Mouse (Mus musculus): ENCODE measurements around the gene Fgfr1op2.
A peak's percentile ranks its signal among the peaks of the same experiment; 100 is the strongest.

Gene Fgfr1op2

DNA sequence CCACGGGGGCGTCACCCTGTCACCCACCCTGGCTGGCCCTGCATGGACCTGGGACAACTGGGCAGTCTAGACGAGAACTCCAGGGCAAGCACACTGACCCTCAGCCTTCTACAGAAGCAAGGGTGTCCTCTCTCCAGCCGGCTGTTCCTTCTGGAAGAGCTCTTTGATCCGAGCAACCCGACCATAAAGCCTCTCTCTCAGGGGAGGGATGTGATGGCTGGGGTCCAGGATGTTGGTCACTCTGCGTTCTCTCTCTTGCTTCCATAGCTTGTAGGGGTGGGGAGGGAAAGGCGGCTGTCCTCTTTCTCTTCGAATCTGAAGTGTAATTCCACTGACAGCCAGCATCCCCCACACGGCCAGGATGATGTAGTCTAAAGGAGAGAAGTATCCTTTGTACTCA is 26.6 kb downstream of the Fgfr1op2 start:
- no peak for DNase-seq

- DNase-seq = no peak
Observed at GRCm38 (mm10) chr6:146611385-146611784, 34.4 kb downstream of the Fgfr1op2 start.

- no peak for DNase-seq
Observed at GRCm38 (mm10) chr6:146611897-146612296, 34.9 kb downstream of the Fgfr1op2 start.

DNA sequence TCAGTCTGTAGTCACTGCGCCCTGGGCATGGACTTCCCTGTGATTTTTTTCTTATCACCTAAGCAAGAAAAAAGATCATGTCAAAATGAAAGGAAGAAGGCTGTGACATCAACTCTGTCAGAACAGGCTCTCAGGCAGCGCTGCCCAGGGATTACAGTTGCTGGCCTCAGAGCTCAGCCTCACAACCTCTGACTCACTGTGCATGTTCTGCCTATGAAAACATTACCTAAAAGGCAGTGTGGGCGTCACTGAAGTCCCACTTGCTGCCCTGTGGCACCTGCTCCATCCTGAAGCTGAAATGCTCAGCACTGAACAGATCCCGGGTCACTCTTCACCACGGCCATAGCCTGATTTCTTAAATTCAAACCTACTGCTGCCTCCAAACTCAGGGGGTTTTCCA is 35.7 kb downstream of the Fgfr1op2 start:
- DNase-seq = no peak

DNA sequence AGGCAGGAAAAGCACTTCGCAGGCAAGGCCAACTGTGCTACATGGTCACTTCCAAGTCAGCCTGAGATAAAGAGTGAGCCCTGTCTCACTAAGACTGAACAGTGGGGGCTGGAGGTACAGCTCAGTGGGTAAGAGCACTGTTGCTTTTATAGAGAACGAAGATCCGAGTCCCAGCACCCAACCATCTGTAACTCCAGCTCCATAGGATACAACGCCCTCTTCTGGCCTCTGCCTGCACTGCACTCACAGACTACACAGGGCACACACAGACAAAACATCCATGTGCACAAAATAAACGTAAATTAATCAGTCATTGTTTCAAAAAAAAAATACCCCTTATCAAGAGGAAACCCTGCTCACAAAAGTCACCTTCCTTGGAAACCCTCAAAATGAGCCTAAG is 36.9 kb downstream of the Fgfr1op2 start:
- no peak for DNase-seq

DNA sequence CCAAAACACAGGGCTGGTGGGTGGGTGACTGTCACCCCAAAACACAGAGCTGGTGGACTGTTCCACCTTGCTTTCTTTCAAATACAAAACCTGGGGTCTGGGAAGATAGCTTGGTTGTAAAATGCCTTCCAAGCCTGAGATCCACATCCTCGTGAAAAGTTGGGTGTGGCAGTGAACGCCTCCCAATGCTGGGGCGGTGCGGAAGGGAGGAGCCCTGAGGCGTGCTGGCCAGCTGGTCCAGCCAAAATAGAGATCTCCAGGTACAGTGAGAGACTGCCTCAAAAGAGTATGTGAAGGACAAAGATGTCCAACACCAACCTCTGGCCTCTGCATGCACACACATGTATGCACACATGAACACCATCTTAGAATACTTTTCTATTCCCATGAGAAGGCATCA is 37.5 kb downstream of the Fgfr1op2 start:
- no peak for DNase-seq

- no peak for DNase-seq
Observed at GRCm38 (mm10) chr6:146615891-146616290, 38.9 kb downstream of the Fgfr1op2 start.

GRCm38 (mm10) chr6:146616670-146617069 is 39.7 kb downstream of the Fgfr1op2 start:
- DNase-seq = no peak

GRCm38 (mm10) chr6:146628123-146628522 is 51.1 kb downstream of the Fgfr1op2 start:
- DNase-seq = no peak

GRCm38 (mm10) chr6:146629781-146630756 is 53.1 kb downstream of the Fgfr1op2 start:
- DNase-seq = no peak

- DNase-seq = no peak
Observed at GRCm38 (mm10) chr6:146630961-146631360, 54.0 kb downstream of the Fgfr1op2 start.

DNA sequence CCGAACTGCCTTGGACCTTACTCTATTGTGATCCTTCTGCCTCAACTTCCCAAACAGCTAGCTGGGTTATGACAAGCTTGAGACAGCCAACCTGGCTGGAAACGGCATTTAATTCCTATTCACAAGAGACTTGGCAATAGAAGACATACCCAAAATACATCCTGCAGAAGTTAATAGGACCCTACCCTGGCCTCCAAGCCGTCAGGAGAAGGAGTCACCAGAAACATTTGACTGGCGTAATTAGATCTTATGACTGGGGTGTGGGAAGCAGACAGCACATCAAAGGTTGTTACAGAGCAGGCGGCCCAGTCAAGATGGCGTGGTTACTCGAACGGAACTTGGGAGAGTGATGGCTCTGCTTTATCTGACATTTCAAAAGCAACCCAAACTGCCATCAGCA is 54.8 kb downstream of the Fgfr1op2 start:
- DNase-seq = no peak

DNA sequence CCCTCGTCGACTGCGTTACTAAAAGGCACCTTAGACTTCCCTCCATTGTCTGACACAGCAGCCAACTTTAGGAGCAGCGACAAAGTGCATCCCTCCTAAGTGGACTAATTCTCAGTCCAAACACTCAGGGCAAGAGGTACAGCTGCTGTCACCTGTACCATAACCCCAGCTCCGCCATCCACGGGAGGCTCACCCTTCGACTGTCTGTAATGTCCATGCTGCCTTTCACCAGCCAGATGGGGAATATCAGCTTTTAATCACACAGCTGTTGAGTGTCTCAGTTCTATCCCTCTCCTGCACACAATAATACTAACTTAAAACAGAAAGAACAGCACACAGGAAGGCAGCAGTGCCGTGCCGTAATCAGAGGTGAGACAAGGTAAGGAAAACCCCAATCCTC is 55.4 kb downstream of the Fgfr1op2 start:
- no peak for DNase-seq

- DNase-seq = peak; percentile 16
Observed at GRCm38 (mm10) chr6:146633097-146633496, 56.1 kb downstream of the Fgfr1op2 start.

GRCm38 (mm10) chr6:146633629-146634014 is 56.6 kb downstream of the Fgfr1op2 start:
- DNase-seq = no peak

DNA sequence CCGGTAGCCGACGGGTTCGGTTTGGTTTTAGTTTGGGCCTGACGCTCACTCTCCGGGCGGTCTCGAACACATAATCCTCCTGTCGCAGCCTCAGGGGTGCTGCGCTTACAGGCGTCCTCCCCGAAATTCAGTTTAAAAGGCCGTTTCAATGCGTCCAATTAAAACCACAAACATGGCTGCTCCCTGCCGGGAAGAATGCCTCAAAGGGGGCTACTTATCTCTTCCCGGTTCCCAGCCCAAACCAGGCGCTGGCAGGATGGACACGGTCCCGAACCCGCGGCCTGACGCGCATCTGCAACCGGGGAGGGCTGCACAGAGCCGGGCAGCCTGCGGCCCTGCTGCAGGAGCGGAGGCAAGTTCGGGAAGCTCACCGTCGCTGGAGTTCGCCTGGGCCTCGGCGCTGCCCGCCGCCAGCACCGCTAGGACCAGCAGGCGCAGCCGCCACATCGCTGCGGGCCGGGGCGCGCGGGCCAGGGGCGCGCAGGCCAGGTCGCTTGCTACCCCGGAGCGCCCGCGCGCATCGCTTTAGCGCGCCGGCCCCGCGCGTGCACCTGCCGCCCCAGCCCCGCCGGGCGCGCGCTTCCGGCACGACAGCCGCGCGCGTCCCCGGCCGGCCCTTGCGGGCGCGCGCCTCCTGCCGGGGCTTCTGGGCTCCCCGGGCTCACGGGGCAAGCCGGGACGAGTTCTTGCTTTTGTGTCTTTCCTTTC is 57.2 kb downstream of the Fgfr1op2 start:
- DNase-seq = peak; percentile 81

DNA sequence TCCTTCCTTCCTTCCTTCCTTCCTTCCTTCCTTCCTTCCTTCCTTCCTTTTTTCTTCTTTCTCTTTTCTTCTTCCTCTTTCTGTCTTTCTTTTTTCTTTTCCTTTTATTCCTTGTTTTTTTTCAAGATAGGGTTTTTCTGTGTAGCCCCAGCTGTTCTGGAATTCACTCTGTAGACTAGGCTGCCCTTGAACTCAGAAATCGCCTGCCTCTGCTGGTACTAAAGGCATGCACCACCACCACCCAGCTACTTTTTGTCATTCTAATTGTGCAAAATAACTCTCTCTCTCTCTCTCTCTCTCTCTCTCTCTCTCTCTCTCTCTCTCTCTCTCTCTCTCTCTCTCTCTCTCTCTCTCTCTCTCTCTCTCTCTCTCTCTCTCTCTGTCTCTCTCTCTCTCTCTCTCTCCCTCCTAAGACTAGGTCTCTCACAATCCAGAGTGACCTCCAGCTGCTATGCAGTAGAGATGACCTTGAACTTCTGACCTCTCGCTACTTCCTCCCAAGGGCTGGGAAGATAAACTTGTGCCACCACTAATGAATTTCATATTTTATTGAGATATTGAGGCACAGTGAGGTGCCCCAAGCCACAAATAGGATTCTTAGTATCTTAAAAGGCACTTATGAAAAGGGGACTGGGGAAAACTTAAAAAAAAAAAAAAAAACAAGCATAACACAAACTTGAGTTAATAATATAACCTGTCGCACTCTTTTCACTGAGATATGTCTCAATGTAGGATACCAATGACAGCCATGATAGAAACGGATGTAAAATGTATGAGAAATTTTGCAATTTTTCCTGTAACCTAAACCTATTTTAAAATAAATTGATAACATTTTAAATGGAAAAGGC is 58.0 kb downstream of the Fgfr1op2 start:
- no peak for DNase-seq

- DNase-seq = no peak
Observed at GRCm38 (mm10) chr6:146636482-146636881, 59.5 kb downstream of the Fgfr1op2 start.

- DNase-seq = no peak
Observed at GRCm38 (mm10) chr6:146640068-146640965, 63.3 kb downstream of the Fgfr1op2 start.

DNA sequence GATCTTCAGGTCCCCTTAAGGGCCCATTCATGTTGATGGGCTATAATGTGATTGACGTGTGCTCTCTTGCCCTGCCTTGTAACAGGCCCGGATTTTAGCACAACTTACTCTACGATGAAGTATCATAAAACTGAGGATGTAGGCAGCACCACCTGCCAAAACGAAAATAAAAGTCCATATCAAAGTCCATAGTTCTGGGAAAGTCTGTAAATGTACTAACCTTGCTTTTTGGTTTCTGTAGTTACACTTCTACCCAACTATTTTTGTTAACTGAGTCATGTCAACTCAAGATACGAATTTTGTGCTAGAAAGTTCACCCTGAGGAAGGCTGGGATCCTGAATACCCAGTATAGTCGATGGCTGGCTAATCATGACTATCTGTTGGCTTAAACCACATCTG is 64.0 kb downstream of the Fgfr1op2 start:
- DNase-seq = no peak

- no peak for DNase-seq
Observed at GRCm38 (mm10) chr6:146641621-146642210, 64.7 kb downstream of the Fgfr1op2 start.

All from cerebellum, adult 8-10 months (tissue).